Mouse (Mus musculus) kidney, postnatal 36 days (tissue): ENCODE results near the gene Rnf10.

Source experiments
- DNase-seq, 2 experiments: peaks; one replicate each; pipeline ENCODE4 v3.0.0; 2021 to 2022; ENCODE audit warnings: mixed read lengths in 2 of 2

The Rnf10 gene

DNA sequence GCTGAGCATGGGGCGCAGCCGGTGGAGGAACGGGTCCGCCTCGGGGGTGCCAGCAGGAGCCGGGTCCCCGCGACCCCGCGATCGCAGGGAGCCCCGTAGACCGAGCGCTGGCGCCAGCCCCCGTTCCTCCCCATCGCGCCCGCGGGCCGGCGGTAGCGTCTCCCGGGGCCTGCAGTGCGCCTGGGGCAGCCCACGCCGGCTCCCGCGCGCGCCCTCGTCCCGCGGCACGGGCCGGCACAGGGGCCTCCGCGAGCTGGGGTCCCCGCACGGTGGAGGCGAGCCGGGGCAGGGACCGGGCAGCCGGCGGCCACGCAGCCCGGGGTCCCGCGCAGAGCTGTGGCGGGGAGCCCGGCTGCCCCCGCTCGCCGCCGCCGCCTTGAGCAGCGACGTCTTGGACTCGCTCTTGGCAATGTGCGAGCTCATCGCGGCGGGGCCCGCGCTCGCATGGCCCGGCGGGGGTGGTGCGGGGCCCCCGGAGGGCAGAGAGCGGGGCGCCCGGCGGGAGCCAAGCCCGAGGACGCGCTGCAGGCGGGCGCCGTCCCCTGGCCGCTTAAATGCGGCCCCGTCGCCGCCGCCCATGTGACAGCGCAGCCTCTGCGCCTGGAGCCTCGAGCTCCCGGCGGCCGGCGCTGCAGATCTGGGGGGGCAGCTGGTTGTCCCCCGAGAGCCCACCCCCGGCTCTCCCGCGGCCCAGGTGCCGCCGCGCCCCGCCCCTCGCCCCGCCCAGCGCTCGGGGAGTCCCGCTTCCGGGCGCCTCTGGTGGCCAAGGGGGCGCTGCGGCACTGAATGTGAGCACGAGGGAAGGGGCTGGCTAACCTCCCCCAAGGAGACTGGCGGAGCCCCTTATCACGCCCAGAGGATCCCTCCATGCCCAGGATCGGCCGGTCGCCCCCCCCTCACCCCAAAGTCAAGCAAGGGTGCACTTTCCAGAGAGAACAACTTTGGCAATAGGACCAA is 78.8 kb downstream of the Rnf10 start, which contains the start of gene Cabp1:
TSS of gene Cabp1 (minus strand) at position 713 of the 957 bp plus-strand sequence.
- peak; percentile 41 to 81 for DNase-seq

DNA sequence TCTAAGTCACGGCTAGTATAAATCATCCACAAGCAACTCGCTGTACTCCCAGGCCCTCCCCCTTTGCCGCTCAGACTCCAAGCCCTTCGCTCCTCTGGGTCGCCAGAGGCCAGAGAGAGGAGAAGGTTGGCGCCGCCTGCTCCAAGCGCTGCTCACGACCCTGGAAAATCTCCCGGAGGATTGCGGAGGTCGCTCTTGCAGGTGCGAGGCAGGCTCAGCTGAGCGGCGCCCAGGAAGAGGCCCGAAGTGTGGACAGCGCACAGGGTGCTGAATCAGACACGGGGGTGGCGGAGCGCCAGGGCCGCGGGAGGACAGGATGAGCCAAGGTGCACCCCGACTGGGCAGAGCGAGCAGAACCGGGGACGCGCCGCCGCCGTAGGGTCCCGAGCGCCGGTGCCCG is 79.5 kb downstream of the Rnf10 start:
- peak; percentile 85 to 93 for DNase-seq

DNA sequence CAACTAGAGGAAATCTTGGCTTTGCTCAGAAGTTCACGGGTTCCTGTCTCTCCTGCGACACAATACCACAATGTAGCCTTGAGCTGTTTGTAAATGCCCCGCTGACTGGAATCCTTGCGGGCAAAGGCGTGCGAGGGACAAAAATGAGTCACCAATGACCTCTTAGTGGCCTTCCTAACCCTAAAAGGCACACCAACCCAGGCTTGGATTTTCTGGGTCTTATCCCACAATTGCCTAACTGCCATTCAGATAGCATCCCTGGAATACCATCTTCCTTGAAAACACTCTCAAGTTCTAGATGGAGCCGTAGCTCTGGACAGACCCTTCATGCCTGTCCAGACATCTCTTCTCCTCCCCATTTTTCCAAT is 79.9 kb downstream of the Rnf10 start:
- DNase-seq = no peak

DNA sequence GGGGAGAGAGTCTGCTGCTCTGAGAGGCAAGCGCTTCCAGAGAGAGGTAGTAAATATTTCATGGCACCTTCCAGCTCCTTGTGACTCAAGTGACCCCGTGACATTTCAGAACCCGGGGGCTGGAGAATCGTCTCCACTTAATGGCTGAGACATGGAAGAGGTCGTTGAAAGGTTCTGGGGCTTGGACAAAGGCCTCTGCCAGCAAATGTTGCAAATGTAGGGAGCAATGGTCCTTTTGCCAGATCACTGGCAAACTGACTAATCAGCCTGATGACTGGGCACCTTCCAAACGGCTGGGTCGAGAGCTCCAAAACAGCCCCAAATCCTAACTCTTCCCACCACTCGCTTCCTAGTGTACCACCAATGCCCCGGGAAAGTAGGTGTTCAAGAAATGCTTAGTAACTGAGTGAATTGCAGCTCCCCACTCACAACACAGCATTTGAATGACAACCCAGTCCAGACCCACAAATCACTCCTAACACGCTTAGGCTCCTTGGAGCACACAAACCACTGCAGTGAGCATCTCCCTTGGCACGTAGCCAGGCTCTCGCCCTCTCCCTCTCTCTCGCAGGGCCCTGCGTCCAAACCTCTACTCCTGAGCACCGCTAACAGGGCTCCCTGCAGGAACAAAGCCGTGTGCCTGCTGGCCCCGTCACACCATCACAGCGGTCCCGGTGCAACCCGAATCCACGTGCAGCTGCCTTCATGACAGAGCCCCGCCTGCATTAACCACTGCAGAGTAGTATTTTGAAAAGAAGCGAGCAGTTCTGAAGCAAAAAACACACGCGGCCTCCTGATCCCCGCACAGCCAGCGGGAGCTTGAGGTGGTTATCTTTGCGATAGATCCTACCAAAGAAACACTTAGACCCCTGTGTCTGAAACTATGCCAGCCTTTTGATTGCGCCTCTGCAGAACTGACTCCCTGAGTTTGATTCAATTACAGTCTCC is 80.5 kb downstream of the Rnf10 start:
- DNase-seq = peak in 1 of 2 experiments; percentile 30
